Mouse (Mus musculus) forebrain, embryonic 13.5 days (tissue): ENCODE results near the gene Rrbp1. TPM values are rescaled to one million over a fixed set of nuclear protein-coding genes. Genes with fewer than 3 reads are reported as not detected.

Experiments
- ATAC-seq: fragments of 200-750 bp; cut with Nextera tagmentation; 2 replicates; pipeline ENCODE4 v1.8.0; 2017
- H3K27ac ChIP-seq: fragments of 300-500 bp; sonication (generic); 2 replicates; pipeline ENCODE4 v1.5.1; 2015; ENCODE audit warnings: inconsistent platforms, mild to moderate bottlenecking, moderate library complexity
- H3K27me3 ChIP-seq: fragments of 300-500 bp; sonication (generic); 2 replicates; pipeline ENCODE4 v1.6.1; 2015; ENCODE audit warnings: mild to moderate bottlenecking, inconsistent platforms
- H3K36me3 ChIP-seq: fragments of 300-500 bp; sonication (generic); 2 replicates; pipeline ENCODE4 v1.6.1; 2015; ENCODE audit warnings: mild to moderate bottlenecking, inconsistent platforms; ENCODE audit not compliant: poor library complexity, severe bottlenecking
- H3K4me1 ChIP-seq: fragments of 300-500 bp; sonication (generic); 2 replicates; pipeline ENCODE4 v1.6.1; 2015; ENCODE audit warnings: inconsistent platforms
- H3K4me2 ChIP-seq: fragments of 300-500 bp; sonication (generic); 2 replicates; pipeline ENCODE4 v1.6.1; 2015; ENCODE audit warnings: inconsistent platforms, mild to moderate bottlenecking, moderate library complexity
- H3K4me3 ChIP-seq: fragments of 300-500 bp; sonication (generic); 2 replicates; pipeline ENCODE4 v1.5.1; 2015; ENCODE audit warnings: mild to moderate bottlenecking, inconsistent platforms
- H3K9ac ChIP-seq: fragments of 300-500 bp; sonication (generic); 2 replicates; pipeline ENCODE4 v1.6.1; 2015; ENCODE audit warnings: mild to moderate bottlenecking, inconsistent platforms
- H3K9me3 ChIP-seq: fragments of 300-500 bp; sonication (generic); replicated peaks from 2 replicates; pipeline ENCODE4 v1.6.1; 2016; ENCODE audit warnings: inconsistent platforms
- WGBS: fragments of 180-500 bp; shearing (Covaris S2); methylation state at CpG from one replicate; pipeline ENCODE4 v1.1.7; 2015; 5-methylcytosine and 5-hydroxymethylcytosine counted together
- polyA plus RNA-seq: library from polyadenylated mRNA; unstranded; fragments of >200 nt; fragmentation: Nextera tagmentation; extraction: Ambion mirVana; gene quantifications from 2 replicates; pipeline ENCODE4 v1.2.1, GENCODE M21; 2015

Gene Rrbp1
- polyA plus RNA-seq, 1 experiment from 2014 or later, result 23.9 TPM

DNA sequence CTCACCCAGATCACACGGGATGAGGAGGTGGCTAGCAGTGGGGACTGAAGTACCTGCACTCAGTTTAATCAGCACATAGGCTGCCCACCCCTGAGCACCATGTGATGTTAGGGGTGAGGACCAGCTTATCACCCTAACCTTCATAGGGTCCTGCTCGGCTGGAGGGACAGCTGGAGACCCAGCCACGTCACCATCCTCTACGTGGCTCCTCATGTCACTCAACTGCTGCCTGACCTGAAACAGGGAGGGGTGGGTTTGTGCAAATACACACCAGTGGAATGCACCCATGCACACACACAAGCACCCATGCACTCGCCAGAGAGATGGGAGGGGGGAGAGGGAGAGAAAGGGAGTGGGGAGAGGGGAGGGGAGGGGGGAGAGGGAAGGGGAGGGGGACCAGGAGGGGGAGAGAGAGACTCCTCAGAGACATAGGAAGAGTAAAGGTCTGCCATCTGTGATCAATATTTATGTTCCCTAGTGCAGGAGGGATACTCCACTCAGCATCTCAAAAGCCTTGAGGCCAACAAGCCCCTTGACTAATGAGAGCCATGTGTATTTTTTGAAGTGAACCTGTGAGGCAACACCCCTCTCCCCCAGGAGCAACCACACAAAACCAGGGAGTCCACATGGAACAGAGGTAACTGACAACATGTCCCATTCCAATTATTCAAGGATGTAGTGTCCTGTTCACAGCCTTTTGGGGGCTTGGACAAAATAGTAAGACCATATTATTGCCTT lies 60.6 kb downstream of the Rrbp1 start:
- no peaks in the 10 kb centered on the region for H3K9me3 ChIP-seq
- no peak overlapping the region for H3K27ac ChIP-seq
- no peaks in the 10 kb centered on the region for H3K4me1 ChIP-seq
- H3K4me2 ChIP-seq, result no peak overlapping the region
- peaks cover 100% of the 10 kb centered on the region for H3K36me3 ChIP-seq
- 0 out of 2 replicates have a peak, but pooled peaks have one; percentile 8 for ATAC-seq
- no peak overlapping the region for H3K9ac ChIP-seq
- 86% methylated on average over 5 of the region's 5 CpGs for WGBS
- no peaks in the 10 kb centered on the region for H3K27me3 ChIP-seq
- no peak overlapping the region for H3K4me3 ChIP-seq

DNA sequence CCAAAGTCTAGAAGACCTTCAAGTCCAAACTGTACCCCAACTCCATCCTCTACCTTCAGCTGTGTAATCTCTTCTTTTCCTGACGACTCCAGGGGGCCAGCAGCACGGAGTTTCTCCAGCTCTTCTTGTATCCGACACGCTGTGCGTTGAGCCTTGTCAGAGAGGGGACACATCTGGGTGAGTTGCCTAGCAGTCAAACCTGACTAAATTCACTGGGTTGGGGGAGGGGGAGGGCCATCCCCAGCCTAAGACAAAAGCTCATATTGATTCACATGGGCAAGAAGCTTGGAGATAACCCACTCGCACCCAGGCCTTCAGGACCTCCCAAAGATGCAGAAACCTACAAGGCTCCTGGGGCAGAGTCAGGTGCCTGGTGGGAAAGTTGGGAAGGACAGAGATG lies 61.8 kb downstream of the Rrbp1 start:
- no peak overlapping the region for H3K27ac ChIP-seq
- no peaks in the 10 kb centered on the region for H3K4me1 ChIP-seq
- WGBS, result 95% methylated on average over 6 of the region's 6 CpGs
- no peak overlapping the region for H3K4me3 ChIP-seq
- no peak overlapping the region for H3K4me2 ChIP-seq
- H3K27me3 ChIP-seq, result no peaks in the 10 kb centered on the region
- H3K36me3 ChIP-seq, result peaks cover 100% of the 10 kb centered on the region
- no peak overlapping the region for H3K9ac ChIP-seq
- ATAC-seq, result no peak
- no peaks in the 10 kb centered on the region for H3K9me3 ChIP-seq

DNA sequence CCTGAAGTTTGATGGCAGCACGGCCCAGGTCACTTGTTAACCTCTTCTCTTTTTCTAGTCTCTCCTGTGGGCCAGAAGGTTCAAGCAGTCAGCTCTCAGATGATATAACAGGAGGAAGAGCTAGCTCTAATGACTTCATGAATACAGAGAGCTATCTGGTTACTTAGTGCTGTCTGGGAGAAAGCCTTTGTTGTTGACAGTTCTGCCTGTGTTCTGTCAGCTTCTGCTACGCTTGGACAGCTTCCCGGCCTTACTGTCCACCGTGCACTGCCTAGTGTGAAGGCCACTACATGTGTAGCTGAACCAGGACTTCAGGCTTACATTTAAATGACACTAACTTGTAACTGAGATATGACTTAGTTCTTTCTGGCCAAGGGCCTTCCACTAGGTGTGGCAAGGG lies 62.6 kb downstream of the Rrbp1 start:
- Histone ChIP-seq H3K9me3 (no peaks in the 10 kb centered on the region), H3K27me3 (no peaks in the 10 kb centered on the region), H3K9ac (no peak overlapping the region), H3K27ac (no peak overlapping the region), H3K4me1 (no peaks in the 10 kb centered on the region), H3K4me2 (no peak overlapping the region), H3K4me3 (no peak overlapping the region), H3K36me3 (peaks cover 100% of the 10 kb centered on the region)
- no peak for ATAC-seq
- 93% methylated on average over 4 of the region's 4 CpGs for WGBS

DNA sequence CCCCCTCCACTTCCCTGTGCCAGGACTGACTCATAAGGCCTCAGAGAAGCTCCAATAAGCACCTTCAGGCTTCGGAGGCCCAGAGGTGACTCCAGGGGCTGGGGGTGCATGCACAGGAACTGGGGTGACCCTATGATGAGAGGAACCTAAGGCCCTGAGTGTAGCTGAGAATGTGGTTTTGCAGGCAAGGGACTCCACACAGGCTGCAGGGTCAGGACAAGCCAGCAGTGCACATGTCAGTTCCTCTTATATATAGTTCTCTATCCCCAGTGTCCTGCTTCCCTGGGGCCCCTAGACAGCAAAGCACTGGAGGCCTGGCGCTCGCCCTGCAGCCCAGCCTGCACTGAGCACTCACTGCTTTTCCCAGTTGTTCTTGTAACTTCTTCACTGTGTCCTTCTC lies 63.1 kb downstream of the Rrbp1 start:
- Histone ChIP-seq H3K27ac (no peak overlapping the region), H3K4me1 (no peaks in the 10 kb centered on the region), H3K4me3 (no peak overlapping the region), H3K9me3 (no peaks in the 10 kb centered on the region), H3K36me3 (peaks cover 99% of the 10 kb centered on the region), H3K9ac (no peak overlapping the region), H3K27me3 (no peaks in the 10 kb centered on the region), H3K4me2 (no peak overlapping the region)
- ATAC-seq, result no peak
- 93% methylated on average over 3 of the region's 3 CpGs for WGBS

DNA sequence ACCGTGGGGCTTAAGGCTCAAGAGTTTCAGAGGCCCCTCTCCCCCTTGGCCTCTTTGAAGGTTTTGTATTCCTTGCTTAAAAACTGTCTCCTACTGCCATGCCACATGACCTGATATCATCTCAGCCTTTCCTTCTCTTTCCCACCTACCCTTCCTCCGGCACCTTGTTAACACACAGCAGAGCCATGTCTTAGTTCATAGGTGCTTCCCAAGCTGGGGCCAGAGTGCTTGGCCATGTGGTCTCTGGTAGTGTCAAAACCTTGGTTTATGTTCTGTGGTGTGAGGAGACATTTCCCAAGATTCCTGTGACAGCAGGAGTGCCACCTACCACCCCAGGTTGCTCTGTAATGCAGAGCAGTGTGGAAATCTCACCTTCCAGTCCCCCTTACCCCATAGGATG lies 64.7 kb downstream of the Rrbp1 start:
- H3K9ac ChIP-seq, result no peak overlapping the region
- no peaks in the 10 kb centered on the region for H3K9me3 ChIP-seq
- H3K4me2 ChIP-seq, result no peak overlapping the region
- no peaks in the 10 kb centered on the region for H3K4me1 ChIP-seq
- no peaks in the 10 kb centered on the region for H3K27me3 ChIP-seq
- peaks cover 91% of the 10 kb centered on the region for H3K36me3 ChIP-seq
- H3K27ac ChIP-seq, result no peak overlapping the region
- no peak overlapping the region for H3K4me3 ChIP-seq
- no peak for ATAC-seq
- 89% methylated on average over 2 of the region's 2 CpGs for WGBS

DNA sequence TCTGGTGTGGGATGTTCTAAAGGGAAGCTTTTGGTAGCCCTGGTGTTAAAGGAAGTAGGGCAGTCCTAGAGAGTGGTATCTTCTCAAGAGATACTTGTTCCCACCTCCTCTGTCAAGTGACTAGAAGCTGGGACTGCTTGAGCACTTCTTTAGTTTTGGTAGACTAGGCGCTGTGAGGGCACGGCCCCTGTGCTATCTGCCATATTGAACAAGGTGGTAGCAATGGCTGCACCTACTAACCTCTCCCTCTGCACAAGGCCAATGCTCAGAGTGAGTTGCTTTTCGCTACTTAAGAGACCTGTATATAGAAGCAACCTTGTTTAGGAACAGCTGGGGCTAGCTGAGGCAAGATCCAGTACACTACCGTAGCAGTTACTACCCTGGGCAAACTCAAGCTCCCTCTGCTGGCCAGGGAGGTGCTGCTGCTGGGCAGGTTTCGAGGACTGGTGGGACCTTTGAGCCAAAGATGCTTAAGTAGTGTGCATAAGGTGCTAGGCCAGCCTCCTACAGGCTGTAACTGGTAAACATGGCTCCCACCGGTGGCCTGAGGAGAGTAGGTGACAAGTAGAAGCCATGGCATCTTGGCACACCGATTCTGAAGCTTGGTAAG lies 65.5 kb downstream of the Rrbp1 start:
- H3K36me3 ChIP-seq, result peaks cover 91% of the 10 kb centered on the region
- ATAC-seq, result no peak; the same call in 1 of the 2 replicates

DNA sequence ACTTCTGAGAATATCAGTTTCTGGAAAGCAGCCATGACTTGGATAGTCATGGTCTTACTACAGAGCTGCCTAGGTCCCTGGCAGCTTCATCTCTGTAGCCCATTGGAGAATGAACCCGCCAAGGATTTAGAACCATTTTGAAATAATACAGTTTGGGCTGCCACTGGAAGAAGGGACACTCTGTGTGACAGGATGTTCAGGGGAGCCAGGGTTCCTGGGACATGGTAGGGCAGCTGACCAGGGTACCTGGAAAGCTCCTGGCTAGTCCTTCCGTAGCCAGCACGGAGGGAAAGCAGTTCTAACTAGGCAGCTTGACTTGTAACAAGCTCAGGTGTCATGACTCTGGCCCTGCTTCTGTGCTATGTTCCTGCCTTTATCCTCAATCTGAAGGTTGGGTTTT lies 66.3 kb downstream of the Rrbp1 start:
- Histone ChIP-seq H3K4me2 (no peak overlapping the region), H3K9ac (no peak overlapping the region), H3K4me1 (no peaks in the 10 kb centered on the region), H3K4me3 (no peak overlapping the region), H3K27me3 (no peaks in the 10 kb centered on the region), H3K9me3 (no peaks in the 10 kb centered on the region), H3K36me3 (peaks cover 91% of the 10 kb centered on the region), H3K27ac (no peak overlapping the region)
- 88% methylated on average over 3 of the region's 3 CpGs for WGBS
- ATAC-seq, result no peak

More for the DNA sequence above, 65.5 kb downstream of the Rrbp1 start:
- Histone ChIP-seq H3K9me3 (no peaks in the 10 kb centered on the region), H3K27ac (no peak overlapping the region), H3K4me1 (no peaks in the 10 kb centered on the region), H3K9ac (no peak overlapping the region), H3K4me2 (no peak overlapping the region), H3K4me3 (no peak overlapping the region), H3K27me3 (no peaks in the 10 kb centered on the region)
- WGBS, result 91% methylated on average over 7 of the region's 7 CpGs

DNA sequence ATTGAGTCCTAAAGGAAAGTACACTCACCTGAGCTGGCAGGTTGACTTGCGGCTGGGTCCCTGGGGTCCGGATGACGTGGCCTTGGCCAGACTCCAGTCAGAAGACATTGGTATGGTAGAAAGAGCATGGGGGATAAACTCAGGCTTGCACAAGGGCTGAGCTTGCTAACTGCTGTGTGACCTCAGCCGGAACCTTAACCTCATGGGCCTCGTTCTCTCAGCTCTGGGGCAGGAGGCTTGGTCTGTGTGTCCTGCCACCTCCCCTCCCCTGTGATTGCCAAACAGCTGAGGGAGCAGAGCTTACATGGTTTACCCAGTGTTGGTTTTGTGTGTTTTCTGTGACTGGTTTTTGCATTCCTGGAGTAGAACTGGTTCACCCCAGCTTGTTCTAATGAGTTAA lies 70.7 kb downstream of the Rrbp1 start:
- Histone ChIP-seq H3K4me1 (no peaks in the 10 kb centered on the region), H3K36me3 (peaks cover 61% of the 10 kb centered on the region), H3K9ac (no peak overlapping the region), H3K27ac (no peak overlapping the region), H3K27me3 (no peaks in the 10 kb centered on the region), H3K4me2 (no peak overlapping the region), H3K9me3 (no peaks in the 10 kb centered on the region), H3K4me3 (no peak overlapping the region)
- no peak for ATAC-seq
- 88% methylated on average over 5 of the region's 5 CpGs for WGBS

DNA sequence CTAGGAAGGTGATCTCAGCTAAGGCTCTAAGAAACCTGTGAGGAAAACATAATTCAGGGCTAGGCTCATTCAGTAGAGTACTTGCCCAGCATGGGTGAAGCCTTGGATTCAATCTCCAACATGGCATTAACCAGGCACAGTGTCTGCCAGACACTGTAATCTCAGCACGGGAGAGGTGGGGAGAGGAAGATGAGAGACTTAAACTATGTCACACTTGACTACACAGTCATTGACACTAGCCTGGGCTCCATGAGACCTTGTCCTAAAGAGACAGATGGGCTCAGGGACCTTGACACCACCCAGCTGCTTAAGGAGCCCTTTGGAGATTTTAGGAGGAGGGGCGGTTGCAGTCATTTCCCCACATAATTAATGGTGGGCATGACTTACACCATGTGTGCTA lies 73.2 kb downstream of the Rrbp1 start:
- Histone ChIP-seq H3K4me1 (0 out of 2 replicates have a peak, but pooled peaks cover 3% of the 10 kb centered on the region), H3K9ac (no peak overlapping the region), H3K27me3 (no peaks in the 10 kb centered on the region), H3K27ac (no peak overlapping the region), H3K4me3 (no peak overlapping the region), H3K36me3 (peaks cover 38% of the 10 kb centered on the region), H3K4me2 (no peak overlapping the region), H3K9me3 (no peaks in the 10 kb centered on the region)
- 89% methylated on average over 2 of the region's 2 CpGs for WGBS
- no peak for ATAC-seq

DNA sequence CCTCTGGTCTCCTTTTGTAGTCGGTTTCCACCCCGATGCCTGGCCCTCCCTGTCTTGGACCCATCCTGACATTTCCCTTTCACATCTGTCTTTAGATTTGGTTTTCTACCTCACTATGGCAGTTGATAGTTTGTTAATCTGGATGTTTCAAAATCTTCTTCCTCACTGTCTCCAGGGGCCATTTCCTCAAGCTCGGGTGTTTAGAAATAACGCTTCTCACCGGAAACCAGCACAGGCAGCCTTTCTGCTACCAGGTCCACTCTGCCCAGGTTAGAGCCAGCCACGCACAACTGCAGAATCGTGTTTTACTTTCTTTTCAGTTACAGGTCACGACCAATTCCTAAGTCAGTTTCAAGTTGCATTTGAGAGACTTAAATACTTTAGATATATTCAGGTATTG lies 76.6 kb downstream of the Rrbp1 start:
- Histone ChIP-seq H3K9me3 (no peaks in the 10 kb centered on the region), H3K4me2 (no peak overlapping the region), H3K36me3 (peaks cover 11% of the 10 kb centered on the region), H3K4me3 (no peak overlapping the region), H3K27me3 (no peaks in the 10 kb centered on the region), H3K9ac (no peak overlapping the region), H3K27ac (no peak overlapping the region), H3K4me1 (peaks cover 15% of the 10 kb centered on the region)
- 95% methylated on average over 8 of the region's 8 CpGs for WGBS
- no peak for ATAC-seq

DNA sequence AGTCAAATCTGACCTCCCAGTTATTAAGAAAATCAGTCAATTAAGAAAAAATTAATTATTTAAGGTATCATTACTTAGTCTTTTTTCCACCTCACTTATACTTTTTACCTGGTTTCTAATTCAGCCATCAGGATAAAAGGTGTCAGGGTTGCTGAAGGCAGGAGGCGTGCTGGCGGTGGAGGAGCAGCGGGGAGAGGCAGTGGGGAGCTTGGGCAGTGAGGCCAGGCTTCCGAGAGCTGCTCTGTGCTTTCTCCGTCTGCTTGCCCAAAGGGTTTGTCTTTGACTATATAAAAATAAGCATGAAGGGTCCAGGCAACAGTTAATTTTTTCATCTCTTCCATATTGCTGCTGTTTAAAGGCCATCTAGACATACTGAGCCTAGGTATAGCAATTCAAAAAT lies 77.5 kb downstream of the Rrbp1 start:
- WGBS, result 90% methylated on average over 5 of the region's 5 CpGs
- H3K27me3 ChIP-seq, result no peaks in the 10 kb centered on the region
- no peak for ATAC-seq
- peaks cover 15% of the 10 kb centered on the region for H3K4me1 ChIP-seq
- no peaks in the 10 kb centered on the region for H3K9me3 ChIP-seq
- H3K27ac ChIP-seq, result no peak overlapping the region
- no peak overlapping the region for H3K4me2 ChIP-seq
- no peak overlapping the region for H3K9ac ChIP-seq
- no peak overlapping the region for H3K4me3 ChIP-seq
- H3K36me3 ChIP-seq, result 0 out of 2 replicates have a peak, but pooled peaks cover 2% of the 10 kb centered on the region

DNA sequence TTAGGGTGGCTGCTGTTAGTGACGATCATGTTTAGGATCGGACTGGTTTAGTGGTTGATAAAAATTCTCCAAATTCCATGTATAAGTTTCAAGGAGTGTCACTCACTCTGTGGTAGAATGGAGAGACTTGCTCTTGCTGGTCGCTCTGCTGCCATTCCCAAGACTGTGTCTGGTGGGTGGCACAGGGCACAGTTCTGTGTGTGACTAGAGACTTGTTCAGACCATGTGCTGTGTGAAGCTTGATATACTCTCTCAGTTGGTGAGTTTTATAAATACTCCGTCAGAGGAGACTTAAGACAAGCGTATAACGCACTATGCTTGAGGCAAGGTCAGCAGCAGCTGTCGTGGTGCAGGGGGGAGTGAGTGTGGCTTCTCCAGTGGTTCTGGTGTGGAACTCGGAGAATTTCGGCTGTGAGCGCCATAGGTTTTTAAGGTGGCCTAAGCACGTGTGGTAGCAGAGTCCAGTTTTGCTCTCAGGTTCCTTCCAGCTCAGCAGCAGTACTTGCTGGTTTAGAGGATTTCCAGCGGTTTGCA lies 78.7 kb downstream of the Rrbp1 start:
- H3K4me3 ChIP-seq, result no peak overlapping the region
- H3K4me1 ChIP-seq, result peaks cover 15% of the 10 kb centered on the region
- 92% methylated on average over 12 of the region's 12 CpGs for WGBS
- H3K27me3 ChIP-seq, result no peaks in the 10 kb centered on the region
- H3K27ac ChIP-seq, result no peak overlapping the region
- no peak overlapping the region for H3K4me2 ChIP-seq
- no peaks in the 10 kb centered on the region for H3K36me3 ChIP-seq
- H3K9ac ChIP-seq, result no peak overlapping the region
- no peaks in the 10 kb centered on the region for H3K9me3 ChIP-seq
- ATAC-seq, result no peak
